Mouse (Mus musculus) lung, embryonic 15.5 days (tissue): ENCODE data around the gene Hcn4. TPM values are rescaled to one million over a fixed set of nuclear protein-coding genes. Genes with fewer than 3 reads are reported as not detected.
A peak's percentile ranks its signal among the peaks of the same experiment; 100 is the strongest.

Experiments
- ATAC-seq: fragments of 200-750 bp; cut with Nextera tagmentation; 2 replicates; pipeline ENCODE4 v1.8.0; 2017; ENCODE audit warnings: moderate number of reproducible peaks, borderline replicate concordance; ENCODE audit not compliant: low FRiP score, low TSS enrichment; ENCODE audit errors: extremely low read depth
- H3K27ac ChIP-seq: fragments of 300-500 bp; sonication (generic); 2 replicates; pipeline ENCODE4 v1.5.1; 2015; ENCODE audit warnings: moderate library complexity, mild to moderate bottlenecking, inconsistent platforms
- H3K27me3 ChIP-seq: fragments of 300-500 bp; sonication (generic); 2 replicates; pipeline ENCODE4 v1.6.1; 2015; ENCODE audit warnings: inconsistent platforms
- H3K36me3 ChIP-seq: fragments of 300-500 bp; sonication (generic); 2 replicates; pipeline ENCODE4 v1.6.1; 2015; ENCODE audit warnings: inconsistent platforms
- H3K4me1 ChIP-seq: fragments of 300-500 bp; sonication (generic); 2 replicates; pipeline ENCODE4 v1.6.1; 2015; ENCODE audit warnings: inconsistent platforms
- H3K4me2 ChIP-seq: fragments of 300-500 bp; sonication (generic); 2 replicates; pipeline ENCODE4 v1.6.1; 2015; ENCODE audit warnings: inconsistent platforms, mild to moderate bottlenecking, moderate library complexity
- H3K4me3 ChIP-seq: fragments of 300-500 bp; sonication (generic); 2 replicates; pipeline ENCODE4 v1.5.1; 2015; ENCODE audit warnings: mild to moderate bottlenecking, inconsistent platforms
- H3K9ac ChIP-seq: fragments of 300-500 bp; sonication (generic); 2 replicates; pipeline ENCODE4 v1.6.1; 2015; ENCODE audit warnings: inconsistent platforms
- H3K9me3 ChIP-seq: fragments of 300-500 bp; sonication (generic); 2 replicates; pipeline ENCODE4 v1.6.1; 2016; ENCODE audit warnings: inconsistent platforms
- WGBS: fragments of 180-500 bp; shearing (Covaris S2); methylation state at CpG from one replicate; pipeline ENCODE4 v1.1.7; 2015; 5-methylcytosine and 5-hydroxymethylcytosine counted together
- polyA plus RNA-seq: library from polyadenylated mRNA; unstranded; fragments of >200 nt; fragmentation: Nextera tagmentation; extraction: Ambion mirVana; gene quantifications from 2 replicates; pipeline ENCODE4 v1.2.1, GENCODE M21; 2015

Gene Hcn4
- polyA plus RNA-seq, 1 experiment from 2014 or later = 0.29 TPM

GRCm38 (mm10) chr9:58816458-58816857 lies 6.8 kb upstream of the Hcn4 start:
- ATAC-seq = no peak
- H3K9me3 ChIP-seq = no peaks in the 10 kb centered on the region
- no peak overlapping the region for H3K9ac ChIP-seq
- no peak overlapping the region for H3K4me3 ChIP-seq
- H3K4me2 ChIP-seq = no peak overlapping the region
- H3K27me3 ChIP-seq = peaks cover 42% of the 10 kb centered on the region
- no peak overlapping the region for H3K27ac ChIP-seq
- H3K4me1 ChIP-seq = peaks cover 5% of the 10 kb centered on the region; the same call in 1 of the 2 replicates
- 30% methylated on average over 9 of the region's 9 CpGs for WGBS
- H3K36me3 ChIP-seq = no peaks in the 10 kb centered on the region

DNA sequence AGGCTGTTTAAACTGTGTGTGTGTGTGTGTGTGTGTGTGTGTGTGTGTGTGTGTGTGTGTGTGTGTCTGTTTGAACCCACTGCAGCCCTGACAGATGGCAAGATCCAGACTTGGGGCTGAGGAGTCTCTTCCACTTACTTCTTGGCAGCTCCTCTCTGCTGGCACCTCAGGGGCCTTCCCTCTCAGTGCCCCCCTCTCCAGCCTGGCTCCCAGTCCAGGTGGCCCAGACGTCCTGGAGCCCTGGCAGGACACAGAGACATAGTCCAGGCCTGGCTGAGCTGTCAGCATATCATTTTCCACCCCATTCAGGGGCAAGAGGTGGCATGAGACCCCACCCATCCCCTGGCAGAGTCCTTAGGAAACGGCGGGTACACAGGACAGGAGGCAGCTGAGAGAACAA lies 5.5 kb upstream of the Hcn4 start:
- Histone ChIP-seq H3K9ac (no peak overlapping the region), H3K27ac (no peak overlapping the region), H3K36me3 (no peaks in the 10 kb centered on the region), H3K4me3 (no peak overlapping the region), H3K4me1 (peaks cover 12% of the 10 kb centered on the region), H3K4me2 (no peak overlapping the region), H3K9me3 (no peaks in the 10 kb centered on the region), H3K27me3 (peaks cover 53% of the 10 kb centered on the region)
- WGBS = 37% methylated on average over 3 of the region's 3 CpGs
- ATAC-seq = no peak

DNA sequence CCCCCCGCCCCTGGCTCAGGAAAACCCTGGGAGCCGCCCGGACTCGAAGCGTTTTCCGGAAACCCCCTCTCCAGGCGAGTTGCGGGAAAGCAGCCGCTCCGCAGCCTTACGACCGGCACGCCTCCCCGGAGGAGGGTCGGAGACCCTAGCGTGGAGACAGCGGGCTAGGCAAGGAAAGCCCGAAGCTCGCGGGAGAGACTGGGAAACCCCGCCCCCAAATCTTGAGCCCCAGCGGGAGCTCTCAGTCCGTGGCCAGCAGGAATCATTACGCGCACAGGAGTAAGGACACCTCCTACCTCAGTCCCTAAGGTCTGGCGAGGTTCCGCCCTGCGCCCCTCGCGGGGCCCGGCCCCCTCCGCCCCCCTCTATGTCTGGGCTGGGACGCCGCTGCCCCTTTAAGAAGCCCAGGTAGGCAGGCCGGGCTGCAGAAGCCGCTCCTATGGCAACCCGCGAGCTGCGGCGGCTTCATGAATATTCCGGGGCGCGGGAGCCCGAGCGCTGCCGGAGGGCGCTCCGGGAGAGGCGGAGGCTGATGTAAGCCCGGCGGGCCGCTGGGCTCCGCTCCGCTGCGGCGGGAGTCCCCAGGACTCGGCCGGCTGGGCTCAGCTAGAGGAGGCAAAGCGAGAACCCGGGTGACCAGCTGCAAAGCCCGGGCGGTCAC lies 651 bp upstream of the Hcn4 start:
- Histone ChIP-seq H3K9ac (peak overlapping the region; percentile 51), H3K36me3 (no peaks in the 10 kb centered on the region), H3K9me3 (no peaks in the 10 kb centered on the region), H3K27ac (no peak overlapping the region), H3K4me1 (peaks cover 18% of the 10 kb centered on the region), H3K4me2 (peak overlapping the region; percentile 96), H3K27me3 (peaks cover 72% of the 10 kb centered on the region), H3K4me3 (peak overlapping the region; percentile 72)
- peak; percentile 68; the same call in 1 of the 2 replicates for ATAC-seq
- WGBS = under 1% methylated on average over 62 of the region's 62 CpGs

GRCm38 (mm10) chr9:58823918-58824215 lies 655 bp downstream of the Hcn4 start:
- Histone ChIP-seq H3K4me3 (peak overlapping the region; percentile 72), H3K9ac (peak overlapping the region; percentile 51; the same call in 1 of the 2 replicates), H3K4me1 (peaks cover 18% of the 10 kb centered on the region), H3K36me3 (no peaks in the 10 kb centered on the region), H3K27ac (no peak overlapping the region), H3K27me3 (peaks cover 63% of the 10 kb centered on the region), H3K4me2 (peak overlapping the region; percentile 96), H3K9me3 (no peaks in the 10 kb centered on the region)
- no peak for ATAC-seq
- WGBS = under 1% methylated on average over 31 of the region's 35 CpGs

DNA sequence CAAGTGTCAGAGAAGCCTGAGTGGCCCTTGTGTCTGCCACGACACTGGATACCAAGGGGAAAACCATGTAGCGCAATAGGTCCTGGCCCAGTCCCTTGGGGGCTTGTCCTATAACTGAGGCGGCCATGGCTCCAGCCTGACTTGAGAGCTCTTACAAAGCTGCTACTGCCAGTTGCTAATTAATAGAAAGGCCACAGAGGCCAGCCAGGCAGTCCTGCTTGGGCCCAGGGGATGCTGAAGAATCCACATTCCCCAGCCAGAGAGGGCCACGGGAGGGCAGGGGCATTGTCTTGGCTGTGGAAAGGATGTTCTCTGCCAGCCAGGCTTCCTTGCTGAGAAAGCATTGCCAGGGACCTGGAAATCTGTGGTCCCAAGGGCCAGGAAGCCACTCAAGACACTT lies 6.4 kb downstream of the Hcn4 start:
- ATAC-seq = no peak
- no peaks in the 10 kb centered on the region for H3K9me3 ChIP-seq
- no peak overlapping the region for H3K4me2 ChIP-seq
- no peak overlapping the region for H3K4me3 ChIP-seq
- no peaks in the 10 kb centered on the region for H3K36me3 ChIP-seq
- no peak overlapping the region for H3K9ac ChIP-seq
- H3K27ac ChIP-seq = no peak overlapping the region
- peaks cover 5% of the 10 kb centered on the region; the same call in 1 of the 2 replicates for H3K4me1 ChIP-seq
- peaks cover 7% of the 10 kb centered on the region for H3K27me3 ChIP-seq
- WGBS = 40% methylated on average over 4 of the region's 4 CpGs

- no peak for ATAC-seq
- H3K9ac ChIP-seq = no peak overlapping the region
- H3K27me3 ChIP-seq = no peaks in the 10 kb centered on the region
- H3K4me2 ChIP-seq = no peak overlapping the region
- no peaks in the 10 kb centered on the region for H3K36me3 ChIP-seq
- no peak overlapping the region for H3K27ac ChIP-seq
- no peaks in the 10 kb centered on the region for H3K9me3 ChIP-seq
- 52% methylated on average over 3 of the region's 3 CpGs for WGBS
- peaks cover 5% of the 10 kb centered on the region; the same call in 1 of the 2 replicates for H3K4me1 ChIP-seq
- H3K4me3 ChIP-seq = no peak overlapping the region
Measured at GRCm38 (mm10) chr9:58832939-58833338, 9.7 kb downstream of the Hcn4 start.

DNA sequence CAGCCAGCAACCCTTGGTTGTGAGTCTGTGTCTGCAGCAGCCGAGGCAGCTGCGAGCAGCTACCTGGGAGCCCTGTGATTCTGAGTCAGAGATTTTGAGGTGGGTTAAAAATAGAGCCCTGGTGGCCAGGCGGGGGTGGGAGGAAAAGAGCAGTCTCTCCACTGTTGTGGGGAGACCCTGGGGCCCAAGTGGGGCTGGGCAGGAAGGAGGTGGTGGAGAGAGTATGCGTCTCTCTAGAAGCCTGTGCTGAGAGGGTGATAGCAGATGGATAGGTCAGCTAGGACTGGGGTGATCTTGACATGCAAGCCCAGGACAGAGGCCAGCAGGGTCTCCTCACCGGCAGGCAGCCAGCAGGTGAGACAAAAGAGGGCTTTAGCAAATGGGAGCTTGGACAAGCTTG lies 14.0 kb downstream of the Hcn4 start:
- no peak for ATAC-seq
- H3K4me2 ChIP-seq = no peak overlapping the region
- peaks cover 5% of the 10 kb centered on the region; the same call in 1 of the 2 replicates for H3K4me1 ChIP-seq
- WGBS = 25% methylated on average over 5 of the region's 5 CpGs
- H3K9me3 ChIP-seq = no peaks in the 10 kb centered on the region
- H3K4me3 ChIP-seq = no peak overlapping the region
- H3K9ac ChIP-seq = no peak overlapping the region
- no peak overlapping the region for H3K27ac ChIP-seq
- H3K27me3 ChIP-seq = no peaks in the 10 kb centered on the region
- H3K36me3 ChIP-seq = no peaks in the 10 kb centered on the region

DNA sequence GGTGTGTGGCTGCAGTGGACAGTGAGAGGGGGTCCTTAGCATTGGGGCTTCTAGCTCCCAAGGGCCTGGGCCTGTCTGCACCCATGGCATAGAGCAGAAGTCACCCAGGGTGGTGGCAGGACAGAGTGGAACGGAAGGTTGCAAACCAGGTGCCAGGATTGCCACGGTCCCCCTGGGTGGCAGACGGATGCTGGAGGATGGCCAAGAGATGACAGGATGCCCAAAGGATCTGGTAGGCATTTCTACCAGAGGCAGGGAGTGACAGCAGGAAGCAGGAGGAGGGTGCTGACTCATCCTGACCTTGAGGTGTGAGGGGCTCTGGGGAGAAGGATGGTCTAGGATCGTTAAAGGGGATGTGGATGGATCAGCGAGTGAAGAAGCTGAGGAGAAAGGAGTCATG lies 15.3 kb downstream of the Hcn4 start:
- Histone ChIP-seq H3K27me3 (no peaks in the 10 kb centered on the region), H3K4me2 (no peak overlapping the region), H3K36me3 (no peaks in the 10 kb centered on the region), H3K4me1 (no peaks in the 10 kb centered on the region), H3K4me3 (no peak overlapping the region), H3K9ac (no peak overlapping the region), H3K9me3 (no peaks in the 10 kb centered on the region), H3K27ac (no peak overlapping the region)
- WGBS = 56% methylated on average over 5 of the region's 5 CpGs
- ATAC-seq = no peak

DNA sequence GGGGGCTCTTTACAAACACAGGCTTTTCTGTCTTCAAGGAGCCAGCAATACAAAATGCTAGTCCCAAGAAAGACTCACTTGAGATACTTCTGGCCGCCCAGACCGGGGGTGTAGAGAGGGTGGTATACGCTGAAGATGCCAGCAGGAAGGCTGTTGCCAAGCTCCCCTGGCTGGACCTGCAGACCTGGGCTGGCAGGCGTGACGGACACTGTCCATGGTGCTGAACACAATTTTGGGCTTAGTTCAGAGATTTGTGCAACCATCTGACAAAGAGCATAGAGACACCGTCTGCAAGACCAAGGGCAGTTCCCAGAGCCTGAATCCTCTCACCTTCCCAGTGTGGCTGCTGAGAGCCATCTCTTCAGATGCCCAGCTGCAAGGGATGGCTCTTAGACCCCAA lies 18.4 kb downstream of the Hcn4 start:
- WGBS = 17% methylated on average over 6 of the region's 6 CpGs
- Histone ChIP-seq H3K4me2 (no peak overlapping the region), H3K9ac (no peak overlapping the region), H3K27ac (no peak overlapping the region), H3K4me3 (no peak overlapping the region), H3K9me3 (no peaks in the 10 kb centered on the region), H3K27me3 (no peaks in the 10 kb centered on the region), H3K36me3 (no peaks in the 10 kb centered on the region), H3K4me1 (no peaks in the 10 kb centered on the region)
- no peak for ATAC-seq

DNA sequence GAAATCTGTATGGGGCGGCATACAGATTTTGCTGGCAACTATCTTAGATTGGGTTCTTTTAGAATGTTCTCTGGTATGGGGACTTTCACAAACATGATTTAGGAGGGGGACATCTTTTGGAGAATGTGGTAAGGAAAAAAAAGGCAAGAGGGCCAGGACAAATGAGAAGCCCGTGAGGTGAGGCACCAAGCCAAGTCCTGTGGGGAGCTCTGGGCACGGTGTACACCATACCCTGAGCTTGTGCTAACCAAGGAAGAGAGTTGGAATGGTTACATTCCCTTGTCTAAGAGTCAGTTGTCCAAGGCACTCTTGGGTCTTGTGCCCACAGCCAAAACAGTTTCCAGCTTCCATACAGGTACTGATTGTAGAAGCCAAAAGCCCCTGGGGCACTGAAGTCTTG lies 21.4 kb downstream of the Hcn4 start:
- Histone ChIP-seq H3K27me3 (no peaks in the 10 kb centered on the region), H3K4me2 (no peak overlapping the region), H3K9ac (no peak overlapping the region), H3K27ac (no peak overlapping the region), H3K4me1 (no peaks in the 10 kb centered on the region), H3K36me3 (no peaks in the 10 kb centered on the region), H3K4me3 (no peak overlapping the region), H3K9me3 (no peaks in the 10 kb centered on the region)
- ATAC-seq = no peak
- 83% methylated on average over 3 of the region's 3 CpGs for WGBS

DNA sequence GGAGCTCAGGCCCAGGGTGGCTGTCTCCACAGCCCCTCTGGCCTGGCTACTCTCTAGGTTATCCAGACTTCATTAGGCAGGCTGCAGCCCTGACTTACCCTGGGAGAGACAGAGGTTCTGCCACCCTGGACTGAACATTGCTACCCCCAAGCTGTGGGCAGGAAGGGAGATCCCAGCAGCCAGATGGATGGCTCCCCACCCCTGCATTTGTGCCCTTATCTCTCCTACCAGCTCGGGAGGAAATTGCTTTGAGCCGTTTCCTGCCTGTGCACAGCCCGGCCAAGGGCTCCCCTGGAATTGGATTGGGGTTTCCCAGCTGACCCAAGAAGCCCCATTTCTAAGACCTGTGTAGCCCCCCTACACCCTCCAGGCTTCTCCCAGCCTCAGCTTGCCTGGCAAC lies 23.8 kb downstream of the Hcn4 start:
- 29% methylated on average over 3 of the region's 3 CpGs for WGBS

GRCm38 (mm10) chr9:58847676-58848075 lies 24.5 kb downstream of the Hcn4 start:
- Histone ChIP-seq H3K36me3 (no peaks in the 10 kb centered on the region), H3K27ac (no peak overlapping the region), H3K9me3 (no peaks in the 10 kb centered on the region), H3K27me3 (no peaks in the 10 kb centered on the region), H3K4me2 (no peak overlapping the region), H3K4me1 (no peaks in the 10 kb centered on the region), H3K9ac (no peak overlapping the region), H3K4me3 (no peak overlapping the region)
- 66% methylated on average over 7 of the region's 7 CpGs for WGBS
- ATAC-seq = no peak

More for the DNA sequence above, 23.8 kb downstream of the Hcn4 start:
- Histone ChIP-seq H3K9me3 (no peaks in the 10 kb centered on the region), H3K4me1 (no peaks in the 10 kb centered on the region), H3K9ac (no peak overlapping the region), H3K36me3 (no peaks in the 10 kb centered on the region), H3K4me2 (no peak overlapping the region), H3K27ac (no peak overlapping the region), H3K4me3 (no peak overlapping the region), H3K27me3 (no peaks in the 10 kb centered on the region)
- ATAC-seq = no peak
